In the genomic region with DNA sequence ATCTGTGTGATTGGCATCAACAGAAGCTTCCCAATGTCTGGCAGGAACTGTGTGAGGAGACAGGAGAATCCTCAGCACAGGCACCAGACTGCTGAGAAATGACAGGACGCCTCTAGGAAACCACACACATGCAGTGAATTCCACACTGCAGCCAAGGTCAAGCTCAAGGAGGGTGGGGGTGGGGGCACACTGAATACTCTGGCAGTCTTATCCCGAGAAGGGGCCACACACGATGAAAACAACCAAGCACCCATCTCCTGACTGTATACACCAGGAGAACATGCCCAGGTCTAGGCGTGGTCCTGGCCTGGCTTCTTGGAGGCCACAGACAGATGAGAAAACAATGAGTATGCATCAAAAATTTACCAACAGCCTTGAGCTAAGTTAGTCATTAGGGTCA, we compare ENCODE assay signal across 33 mouse cellular contexts. TPM values are rescaled to one million over a fixed set of nuclear protein-coding genes. Genes with fewer than 3 reads are reported as not detected.
A peak's percentile ranks its signal among the peaks of the same experiment; 100 is the strongest.
DNase-seq lines count a peak whose midpoint lies in the region; ATAC-seq and TF ChIP-seq lines count a peak whose summit lies in the region.
"Had no signal": no experiment of that assay in that cellular context is flagged by ENCODE, and none has a peak within 500 bp of the region (broad histone marks: within the 10 kb centered on the region; RNA-seq: fewer than 3 reads in every experiment).

No protein-coding gene starts in this region.

- no peaks in the 10 kb centered on the region for H3K9me3 ChIP-seq in heart, embryonic 12.5 days (replicated peaks)
- no peaks in the 10 kb centered on the region for H3K9me3 ChIP-seq in hindbrain, postnatal 0 days (ENCODE audit: low read length)
- no peaks in the 10 kb centered on the region for H3K9me3 ChIP-seq in hindbrain, embryonic 16.5 days (ENCODE audit: control insufficient read depth, low read length)
- H3K9me3 ChIP-seq: embryonic facial prominence, embryonic 13.5 days; forebrain, embryonic 12.5 days; G1E; hindbrain, embryonic 13.5 days; limb, embryonic 12.5 days; neural tube, embryonic 13.5 days had no signal

- peak; percentile 17 for DNase-seq in adrenal gland, postnatal 14 days
- DNase-seq in adrenal gland, postnatal 4 days (ENCODE audit: low spot score in 2 of 2) = no peak
- DNase-seq in heart, adult 8-10 months (ENCODE audit: low spot score) = no peak
- DNase-seq in hindbrain, postnatal 0 days (ENCODE audit: low spot score) = no peak
- peak; percentile 84 for DNase-seq in ZHBTc4 (ENCODE audit: low read depth, low spot score)
- DNase-seq in left cerebral cortex, adult 18-20 months (ENCODE audit: low spot score in 2 of 2) = no peak
- DNase-seq: cerebellum, adult 2 months; cerebellum, postnatal 25 days; embryo, embryonic 11 days; gastrocnemius, adult 2 months; kidney, adult 8-10 months; kidney, postnatal 14 days; layer of hippocampus, postnatal 36 days; liver, postnatal 0 days; retina, postnatal 1 day; right cerebral cortex, postnatal 25 days; spleen, adult 18-20 months; thymus, postnatal 36 days had no signal

- H3K27me3 ChIP-seq in heart, embryonic 12.5 days (replicated peaks) = no peaks in the 10 kb centered on the region
- no peaks in the 10 kb centered on the region for H3K27me3 ChIP-seq in hindbrain, postnatal 0 days (ENCODE audit: insufficient read depth, low read length)
- no peaks in the 10 kb centered on the region for H3K27me3 ChIP-seq in hindbrain, embryonic 16.5 days (replicated peaks; ENCODE audit: control insufficient read depth, insufficient read depth, low read length)
- H3K27me3 ChIP-seq: embryonic facial prominence, embryonic 13.5 days; forebrain, embryonic 12.5 days; hindbrain, embryonic 13.5 days; limb, embryonic 12.5 days; neural tube, embryonic 13.5 days had no signal

- H3K9ac ChIP-seq in heart, embryonic 12.5 days = no peak overlapping the region
- H3K9ac ChIP-seq in hindbrain, postnatal 0 days (replicated peaks; ENCODE audit: low read length) = no peak overlapping the region
- H3K9ac ChIP-seq in hindbrain, embryonic 16.5 days (ENCODE audit: low read depth, low read length) = no peak overlapping the region
- H3K9ac ChIP-seq: embryonic facial prominence, embryonic 13.5 days; forebrain, embryonic 12.5 days; hindbrain, embryonic 13.5 days; limb, embryonic 12.5 days; liver, postnatal 0 days; neural tube, embryonic 13.5 days had no signal

- WGBS in heart, embryonic 12.5 days = 38% methylated on average over 4 of the region's 4 CpGs
- 64% methylated on average over 4 of the region's 4 CpGs for WGBS in hindbrain, postnatal 0 days
- 67% methylated on average over 4 of the region's 4 CpGs for WGBS in hindbrain, embryonic 16.5 days

- TF ChIP-seq CTCF in hindbrain, postnatal 0 days (IDR thresholded peaks at IDR 0.05; ENCODE audit: low read depth) = no peak

- H3K4me3 ChIP-seq in heart, embryonic 12.5 days = no peak overlapping the region
- H3K4me3 ChIP-seq in hindbrain, postnatal 0 days (ENCODE audit: low read length) = no peak overlapping the region
- no peak overlapping the region for H3K4me3 ChIP-seq in hindbrain, embryonic 16.5 days (ENCODE audit: low read length)
- H3K4me3 ChIP-seq: embryonic facial prominence, embryonic 13.5 days; erythroblast, embryonic 14.5 days; forebrain, embryonic 12.5 days; gastrocnemius, adult 2 months; hindbrain, embryonic 13.5 days; limb, embryonic 12.5 days; myocyte; neural tube, embryonic 13.5 days had no signal

- no peak overlapping the region for H3K4me2 ChIP-seq in heart, embryonic 12.5 days
- H3K4me2 ChIP-seq in hindbrain, postnatal 0 days (ENCODE audit: low read depth, low read length) = no peak overlapping the region
- no peak overlapping the region for H3K4me2 ChIP-seq in hindbrain, embryonic 16.5 days (ENCODE audit: low read length)
- H3K4me2 ChIP-seq: embryonic facial prominence, embryonic 13.5 days; forebrain, embryonic 12.5 days; hindbrain, embryonic 13.5 days; limb, embryonic 12.5 days; liver, embryonic 11.5 days; neural tube, embryonic 13.5 days had no signal

- peaks cover 4% of the 10 kb centered on the region for H3K36me3 ChIP-seq in heart, embryonic 12.5 days
- H3K36me3 ChIP-seq in hindbrain, postnatal 0 days (ENCODE audit: insufficient read depth, low read length) = no peaks in the 10 kb centered on the region; the same call in 1 of the 2 replicates
- H3K36me3 ChIP-seq in hindbrain, embryonic 16.5 days (ENCODE audit: control insufficient read depth, insufficient read depth, low read length) = no peaks in the 10 kb centered on the region
- H3K36me3 ChIP-seq: hindbrain, embryonic 13.5 days had no signal

- peaks cover 31% of the 10 kb centered on the region for H3K4me1 ChIP-seq in heart, embryonic 12.5 days (replicated peaks)
- H3K4me1 ChIP-seq in hindbrain, postnatal 0 days (ENCODE audit: insufficient read depth, low read length) = no peaks in the 10 kb centered on the region
- H3K4me1 ChIP-seq in hindbrain, embryonic 16.5 days (ENCODE audit: control insufficient read depth, insufficient read depth, low read depth, low read length) = no peaks in the 10 kb centered on the region
- H3K4me1 ChIP-seq: embryonic facial prominence, embryonic 13.5 days; forebrain, embryonic 12.5 days; limb, embryonic 12.5 days; neural tube, embryonic 13.5 days had no signal

- peak; percentile 36; the same call in 1 of the 2 replicates for ATAC-seq in heart, embryonic 12.5 days (ENCODE audit: insufficient number of reproducible peaks, low FRiP score)
- ATAC-seq in hindbrain, postnatal 0 days = 0 out of 2 replicates have a peak, but pooled peaks have one; percentile 32
- ATAC-seq in hindbrain, embryonic 16.5 days = no peak
- ATAC-seq: CD4-positive, CD25-positive, alpha-beta regulatory T cell, adult 4 months; liver, postnatal 0 days; lung, postnatal 0 days; midbrain, embryonic 16.5 days had no signal

- peak overlapping the region; percentile 45 for H3K27ac ChIP-seq in heart, embryonic 12.5 days (ENCODE audit: poor library complexity, severe bottlenecking)
- H3K27ac ChIP-seq in hindbrain, postnatal 0 days = no peak overlapping the region
- H3K27ac ChIP-seq in hindbrain, embryonic 16.5 days (ENCODE audit: low read depth, low read length) = no peak overlapping the region
- H3K27ac ChIP-seq: embryonic facial prominence, embryonic 13.5 days; forebrain, embryonic 12.5 days; gastrocnemius, adult 2 months; hindbrain, embryonic 13.5 days; limb, embryonic 12.5 days; macrophage; neural tube, embryonic 13.5 days had no signal

RNA-seq across cellular contexts. Expression of a gene that starts 45.5 kb away (rescaled TPM):
- 6.0 and 6.1 TPM in 2 replicates for total RNA-seq in adrenal gland, postnatal 14 days (2021)
- 1 to 10 TPM; 7.1 to 8.0 TPM for total RNA-seq in adrenal gland, postnatal 4 days (2021)
- 5.6 and 6.2 TPM in 2 replicates for polyA plus RNA-seq in heart, embryonic 12.5 days (2016; fragmentation: Nextera tagmentation; extraction: Ambion mirVana)
- total RNA-seq in heart, adult 8-10 months (2022) = 1 to 10 TPM; 2.9 to 5.0 (median 3.5) TPM
- total RNA-seq in hindbrain, postnatal 0 days (2014; rRNA removed) = 2.0 TPM in 2 replicates
- 1.8 and 2.6 TPM in 2 replicates for polyA plus RNA-seq in hindbrain, postnatal 0 days (2015; fragmentation: Nextera tagmentation; extraction: Ambion mirVana)
- polyA plus RNA-seq in hindbrain, embryonic 16.5 days (2015; fragmentation: Nextera tagmentation; extraction: Ambion mirVana) = 5.0 and 5.6 TPM in 2 replicates
- total RNA-seq in left cerebral cortex, adult 18-20 months (2021) = 10 to 100 TPM in 1 of 2 experiments, 1 to 10 TPM in 1; 9.5 to 10.4 TPM

Comparison
In these comparisons a context has a peak if more than half of its experiments do, and no peak if none do; other contexts are left out.
1. DNase-seq: peak in adrenal gland, postnatal 14 days (single experiment) and ZHBTc4 (single experiment); none in adrenal gland, postnatal 4 days (0 of 2), heart, adult 8-10 months (single experiment), hindbrain, postnatal 0 days (single experiment) and left cerebral cortex, adult 18-20 months (0 of 2).